In the genomic region with DNA sequence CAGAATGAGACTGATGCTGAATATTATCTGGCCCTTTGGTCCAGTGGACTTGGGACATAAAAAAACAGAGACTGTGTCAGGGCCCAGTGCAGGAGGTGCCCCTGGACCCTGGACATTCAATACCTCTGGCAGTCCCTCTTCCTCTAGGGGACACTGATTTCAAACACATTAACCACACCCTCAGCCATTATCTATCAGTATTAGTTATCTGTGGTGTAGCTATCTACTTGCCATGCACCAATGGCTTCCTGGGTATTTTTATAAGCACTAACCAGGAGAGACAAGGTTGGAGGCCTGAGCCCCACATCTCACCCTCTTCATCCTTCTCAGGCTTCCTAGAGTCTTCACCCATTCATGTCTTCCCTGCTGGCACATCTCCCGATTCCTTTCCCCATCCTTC, we compare ENCODE assay signal across 24 mouse cellular contexts. TPM values are rescaled to one million over a fixed set of nuclear protein-coding genes. Genes with fewer than 3 reads are reported as not detected.
"Had no signal": no experiment of that assay in that cellular context is flagged by ENCODE, and none has a peak within 500 bp of the region (broad histone marks: within the 10 kb centered on the region; RNA-seq: fewer than 3 reads in every experiment).

No protein-coding gene starts in this region.

- H3K27ac ChIP-seq: kidney, postnatal 0 days; limb, embryonic 10.5 days; limb, embryonic 13.5 days; liver, embryonic 12.5 days; liver, embryonic 15.5 days; lung, embryonic 15.5 days; midbrain, embryonic 10.5 days; midbrain, embryonic 13.5 days; neural tube, embryonic 13.5 days; stomach, postnatal 0 days had no signal

- H3K36me3 ChIP-seq: limb, embryonic 10.5 days; limb, embryonic 13.5 days; liver, embryonic 12.5 days; liver, embryonic 15.5 days; lung, embryonic 15.5 days; midbrain, embryonic 10.5 days; midbrain, embryonic 13.5 days; neural tube, embryonic 13.5 days had no signal

- DNase-seq: kidney, adult 2 months; kidney, postnatal 25 days; liver; lung, adult 18-20 months; lung, postnatal 10 days; lung, postnatal 4 days; thymus, adult 2 months; thymus, postnatal 14 days; thymus, postnatal 4 days had no signal

- H3K4me3 ChIP-seq: limb, embryonic 10.5 days; limb, embryonic 13.5 days; liver, embryonic 12.5 days; liver, embryonic 15.5 days; lung, embryonic 15.5 days; midbrain, embryonic 10.5 days; midbrain, embryonic 13.5 days; myocyte; neural tube, embryonic 13.5 days had no signal

- H3K9me3 ChIP-seq: limb, embryonic 10.5 days; limb, embryonic 13.5 days; liver, embryonic 12.5 days; liver, embryonic 15.5 days; lung, embryonic 15.5 days; midbrain, embryonic 10.5 days; midbrain, embryonic 13.5 days; neural tube, embryonic 13.5 days had no signal

- ATAC-seq: intestine, postnatal 0 days; liver, embryonic 12.5 days; midbrain, embryonic 13.5 days; midbrain, embryonic 16.5 days had no signal

RNA-seq across cellular contexts. Expression of a gene that starts 11.4 kb away (rescaled TPM):
- total RNA-seq: megakaryocyte progenitor cell, adult 5-6 weeks; monocyte, adult 5-6 weeks had no signal
- polyA plus RNA-seq: myocyte had no signal

RNA-seq across cellular contexts. Expression of a gene that starts 22.6 kb away (rescaled TPM):
- total RNA-seq: monocyte, adult 5-6 weeks had no signal
